Mouse (Mus musculus) adrenal gland, postnatal 14 days (tissue): ENCODE results near the gene Rnf187. TPM values are rescaled to one million over a fixed set of nuclear protein-coding genes. Genes with fewer than 3 reads are reported as not detected.

Source experiments
- DNase-seq: peaks from one replicate; pipeline ENCODE4 v3.0.0; 2021; ENCODE audit warnings: mixed read lengths
- microRNA-seq, 2 experiments: library from miRNA; unstranded; fragments of <30 nt; microRNA quantifications; one replicate each; pipeline ENCODE4 v1.2.0; 2021
- total RNA-seq: library from RNA; stranded (reverse); gene quantifications from 2 replicates; pipeline ENCODE4 v1.2.3, GENCODE M21; 2021

Rnf187 gene
- total RNA-seq, 1 experiment from 2014 or later: 147 TPM

GRCm38 (mm10) chr11:58901080-58901479 lies 37.6 kb downstream of the Rnf187 start:
- DNase-seq: no peak

GRCm38 (mm10) chr11:58897485-58897884 lies 41.2 kb downstream of the Rnf187 start:
- DNase-seq: no peak

- no peak for DNase-seq
Observed at GRCm38 (mm10) chr11:58894456-58894855, 44.3 kb downstream of the Rnf187 start.

GRCm38 (mm10) chr11:58890511-58890910 lies 48.2 kb downstream of the Rnf187 start:
- no peak for DNase-seq

- no peak for DNase-seq
Observed at GRCm38 (mm10) chr11:58883756-58884155, 55.0 kb downstream of the Rnf187 start.

Small RNA genes lying within 50 kb of the gene (microRNA-seq; reads per million reads assigned to microRNA genes)
- 0 reads per million in 2 experiments for gene Gm44313

Other genes starting within 250 kb of the Rnf187 start
- gene Olfr319, start 239.8 kb downstream of the Rnf187 start, total RNA-seq: not detected in 2 replicates
- gene Olfr318, start 214.9 kb downstream of the Rnf187 start, total RNA-seq: not detected in 2 replicates
- gene Olfr317, start 199.7 kb downstream of the Rnf187 start, total RNA-seq: not detected in 2 replicates
- gene Olfr316, start 186.2 kb downstream of the Rnf187 start, total RNA-seq: not detected in 2 replicates
- gene Olfr315, start 165.7 kb downstream of the Rnf187 start, total RNA-seq: not detected in 2 replicates
- gene Olfr314, start 156.0 kb downstream of the Rnf187 start, total RNA-seq: not detected in 2 replicates
- gene Fam183b, start 137.0 kb downstream of the Rnf187 start, total RNA-seq: 4.2 and 4.9 TPM in 2 replicates
- not detected in 2 replicates for gene Olfr313, start 123.9 kb downstream of the Rnf187 start, total RNA-seq
- gene Olfr312, start 109.7 kb downstream of the Rnf187 start, total RNA-seq: not detected in 2 replicates
- gene Olfr311, start 99.7 kb downstream of the Rnf187 start, total RNA-seq: not detected in 2 replicates
- 4.4 and 6.3 TPM in 2 replicates for gene Gm12258, start 91.8 kb downstream of the Rnf187 start, total RNA-seq
- 5.3 and 7.6 TPM in 2 replicates for gene 2810021J22Rik, start 71.7 kb downstream of the Rnf187 start, total RNA-seq
- gene Zfp39, start 34.7 kb downstream of the Rnf187 start, total RNA-seq: 5.2 and 6.0 TPM in 2 replicates
- gene Btnl10, start 21.0 kb downstream of the Rnf187 start, total RNA-seq: 0.26 and 3.4 TPM in 2 replicates
- 16.4 and 23.5 TPM in 2 replicates for gene Hist3h2ba, start 10.0 kb upstream of the Rnf187 start, total RNA-seq
- 24.4 and 26.8 TPM in 2 replicates for gene Hist3h2a, start 15.8 kb upstream of the Rnf187 start, total RNA-seq
- 0.11 TPM in 1 of 2 replicates, not detected in the other for gene Trim17, start 15.8 kb upstream of the Rnf187 start, total RNA-seq
- gene Trim11, start 39.2 kb upstream of the Rnf187 start, total RNA-seq: 25.5 and 29.9 TPM in 2 replicates
- 0.98 and 1.1 TPM in 2 replicates for gene Obscn, start 197.5 kb upstream of the Rnf187 start, total RNA-seq
- 18.3 and 19.4 TPM in 2 replicates for gene Iba57, start 224.8 kb upstream of the Rnf187 start, total RNA-seq
- gene Gjc2, start 244.3 kb upstream of the Rnf187 start, total RNA-seq: 0.30 and 0.56 TPM in 2 replicates